Mouse (Mus musculus): Measurements from ENCODE around the gene Zmiz1. TPM values are rescaled to one million over a fixed set of nuclear protein-coding genes. Genes with fewer than 3 reads are reported as not detected.
A peak's percentile ranks its signal among the peaks of the same experiment; 100 is the strongest.

Gene Zmiz1
- polyA plus RNA-seq, 1 experiment from 2014 or later: 22.4 TPM

DNA sequence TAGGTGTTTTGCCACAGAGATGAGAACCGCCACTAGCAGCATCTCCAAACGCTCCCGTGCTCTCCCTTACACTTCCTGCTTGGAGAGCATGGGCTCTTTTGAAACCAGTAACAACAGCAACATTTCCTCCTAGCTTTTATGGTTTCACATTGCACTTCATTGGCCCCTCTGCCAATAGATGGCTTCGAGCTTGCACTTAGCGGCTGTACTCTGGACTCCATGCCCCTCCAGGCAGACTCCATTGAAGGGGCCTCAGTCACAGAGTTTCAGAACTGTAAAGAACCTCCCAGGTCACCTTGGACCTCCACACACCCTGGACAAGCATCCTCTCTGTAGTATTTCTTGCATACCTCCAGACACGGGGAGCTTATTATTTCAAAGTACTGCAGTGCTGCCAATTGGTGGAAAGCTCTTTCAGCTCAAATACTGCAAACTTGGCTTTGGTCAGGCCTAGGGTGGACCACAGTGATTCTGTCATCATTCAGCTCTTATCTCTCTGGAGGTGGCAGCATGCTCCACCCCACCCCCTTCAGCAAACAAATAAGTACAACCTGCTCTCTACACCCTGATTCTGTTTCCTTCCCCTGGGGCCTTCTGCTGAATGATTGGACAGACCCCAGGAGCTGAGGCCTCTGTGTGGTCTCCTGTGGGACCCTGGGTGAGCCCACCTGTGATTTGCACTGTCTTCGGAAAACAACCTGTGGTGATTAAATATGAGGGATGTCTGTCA, 227.4 kb downstream of the Zmiz1 start:
- WGBS: 49% methylated on average over 7 of the region's 7 CpGs
- no peak overlapping the region for H3K4me2 ChIP-seq (ENCODE audit: low read depth, low read length)
- H3K9me3 ChIP-seq (ENCODE audit: control insufficient read depth, low read length): no peaks in the 10 kb centered on the region
- no peak overlapping the region for H3K9ac ChIP-seq (ENCODE audit: low read length)
- H3K27me3 ChIP-seq (ENCODE audit: control insufficient read depth, insufficient read depth, low read depth, low read length): no peaks in the 10 kb centered on the region
- H3K4me3 ChIP-seq (ENCODE audit: low read length): no peak overlapping the region
- no peaks in the 10 kb centered on the region for H3K36me3 ChIP-seq (ENCODE audit: control insufficient read depth, insufficient read depth, low read length)
- H3K27ac ChIP-seq (ENCODE audit: low read length): peak overlapping the region; percentile 81
- no peak for ATAC-seq (ENCODE audit: low read depth)
- no peaks in the 10 kb centered on the region; the same call in 1 of the 2 replicates for H3K4me1 ChIP-seq (replicated peaks; ENCODE audit: control insufficient read depth, insufficient read depth, low read length)

DNA sequence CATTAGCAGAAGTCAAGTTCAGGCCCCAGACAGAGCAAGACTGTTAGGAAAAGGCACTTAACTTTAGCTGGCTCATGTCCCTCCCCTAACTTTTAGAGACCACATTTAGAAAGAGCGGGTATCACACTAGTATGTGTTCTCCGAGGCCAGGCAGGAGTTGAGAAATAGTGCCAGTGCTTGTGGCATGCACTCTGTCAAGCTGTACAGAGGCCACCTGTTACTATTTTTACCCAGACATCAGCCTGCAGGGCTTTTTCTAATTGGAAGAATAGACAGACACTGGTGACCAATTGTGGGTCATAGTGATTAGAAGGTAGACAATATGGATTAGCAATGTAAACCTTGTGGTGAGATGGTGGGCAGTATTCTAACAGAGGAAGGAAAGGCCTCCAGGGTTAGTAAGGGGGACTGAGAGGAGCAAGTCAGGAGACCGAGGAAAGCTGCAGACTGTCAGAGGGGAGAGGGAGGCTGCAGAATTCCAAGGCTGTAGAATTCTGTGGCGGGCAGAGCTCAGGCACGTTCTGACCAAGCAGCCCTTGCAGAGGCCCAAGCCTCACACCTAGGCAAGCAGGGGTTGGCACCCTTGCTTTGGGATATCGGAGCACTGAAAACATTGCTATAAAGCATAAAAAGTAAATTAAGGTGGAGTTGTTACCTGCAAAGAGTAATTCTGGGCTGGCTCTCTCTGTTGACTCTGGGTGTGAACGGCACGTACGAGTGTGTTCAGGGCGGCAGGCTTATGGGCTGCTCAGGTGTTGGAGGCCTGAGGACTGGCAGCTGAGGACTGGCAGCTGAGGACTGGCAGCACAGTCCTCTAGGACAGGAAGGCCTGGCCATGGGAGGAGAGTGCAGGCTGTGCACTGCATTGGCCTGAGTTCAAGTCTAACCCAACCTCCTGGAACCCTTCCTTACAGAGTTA, 228.3 kb downstream of the Zmiz1 start:
- Histone ChIP-seq H3K9me3 (ENCODE audit: control insufficient read depth, low read length) (no peaks in the 10 kb centered on the region), H3K4me1 (replicated peaks; ENCODE audit: control insufficient read depth, insufficient read depth, low read length) (no peaks in the 10 kb centered on the region; the same call in 1 of the 2 replicates), H3K27ac (ENCODE audit: low read length) (peak overlapping the region; percentile 81), H3K36me3 (ENCODE audit: control insufficient read depth, insufficient read depth, low read length) (no peaks in the 10 kb centered on the region), H3K4me2 (ENCODE audit: low read depth, low read length) (no peak overlapping the region), H3K9ac (ENCODE audit: low read length) (no peak overlapping the region), H3K27me3 (ENCODE audit: control insufficient read depth, insufficient read depth, low read depth, low read length) (no peaks in the 10 kb centered on the region), H3K4me3 (ENCODE audit: low read length) (no peak overlapping the region)
- ATAC-seq (ENCODE audit: low read depth): peak; percentile 83
- WGBS: 59% methylated on average over 10 of the region's 10 CpGs

DNA sequence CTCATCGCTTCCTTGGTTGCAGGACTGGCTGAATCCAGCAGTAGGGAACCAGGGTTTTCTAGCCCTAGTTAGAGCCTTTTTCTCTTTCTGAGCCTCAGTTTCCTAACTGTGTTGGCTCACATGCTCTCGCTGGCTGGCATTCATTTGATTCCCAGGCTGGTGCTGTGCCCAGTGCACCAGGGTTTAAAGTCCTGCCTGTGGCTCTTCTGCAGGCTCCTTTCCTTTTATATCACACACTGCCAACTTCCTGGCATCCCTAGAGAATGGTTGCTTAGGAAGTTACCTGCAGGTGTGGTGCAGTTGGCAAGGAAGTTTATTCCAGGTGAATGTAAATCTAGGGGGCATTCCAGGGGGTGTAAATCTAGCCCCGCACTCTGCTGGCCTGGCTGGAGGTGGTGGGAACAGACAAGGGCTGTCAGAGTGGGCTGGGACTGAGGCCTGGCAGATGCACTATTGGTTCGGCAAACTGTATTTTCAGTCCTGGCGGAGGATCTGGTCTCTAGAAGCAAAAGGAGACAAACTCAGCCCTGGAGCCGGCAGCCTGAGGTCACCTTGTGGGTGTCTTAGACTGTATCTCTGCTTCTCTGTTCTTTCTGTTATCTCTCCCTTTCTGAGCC, 234.4 kb downstream of the Zmiz1 start:
- peak overlapping the region; percentile 41 for H3K9ac ChIP-seq (ENCODE audit: low read length)
- ATAC-seq (ENCODE audit: low read depth): peak; percentile 37
- H3K9me3 ChIP-seq (ENCODE audit: control insufficient read depth, low read length): no peaks in the 10 kb centered on the region
- H3K4me3 ChIP-seq (ENCODE audit: low read length): peak overlapping the region; percentile 87
- H3K27ac ChIP-seq (ENCODE audit: low read length): 0 out of 2 replicates have a peak overlapping the region, but pooled peaks have one; percentile 2
- H3K36me3 ChIP-seq (ENCODE audit: control insufficient read depth, insufficient read depth, low read length): no peaks in the 10 kb centered on the region; the same call in 1 of the 2 replicates
- peaks cover 16% of the 10 kb centered on the region for H3K4me1 ChIP-seq (replicated peaks; ENCODE audit: control insufficient read depth, insufficient read depth, low read length)
- H3K27me3 ChIP-seq (ENCODE audit: control insufficient read depth, insufficient read depth, low read depth, low read length): no peaks in the 10 kb centered on the region
- WGBS: 58% methylated on average over 6 of the region's 6 CpGs
- peak overlapping the region; percentile 95 for H3K4me2 ChIP-seq (ENCODE audit: low read depth, low read length)

DNA sequence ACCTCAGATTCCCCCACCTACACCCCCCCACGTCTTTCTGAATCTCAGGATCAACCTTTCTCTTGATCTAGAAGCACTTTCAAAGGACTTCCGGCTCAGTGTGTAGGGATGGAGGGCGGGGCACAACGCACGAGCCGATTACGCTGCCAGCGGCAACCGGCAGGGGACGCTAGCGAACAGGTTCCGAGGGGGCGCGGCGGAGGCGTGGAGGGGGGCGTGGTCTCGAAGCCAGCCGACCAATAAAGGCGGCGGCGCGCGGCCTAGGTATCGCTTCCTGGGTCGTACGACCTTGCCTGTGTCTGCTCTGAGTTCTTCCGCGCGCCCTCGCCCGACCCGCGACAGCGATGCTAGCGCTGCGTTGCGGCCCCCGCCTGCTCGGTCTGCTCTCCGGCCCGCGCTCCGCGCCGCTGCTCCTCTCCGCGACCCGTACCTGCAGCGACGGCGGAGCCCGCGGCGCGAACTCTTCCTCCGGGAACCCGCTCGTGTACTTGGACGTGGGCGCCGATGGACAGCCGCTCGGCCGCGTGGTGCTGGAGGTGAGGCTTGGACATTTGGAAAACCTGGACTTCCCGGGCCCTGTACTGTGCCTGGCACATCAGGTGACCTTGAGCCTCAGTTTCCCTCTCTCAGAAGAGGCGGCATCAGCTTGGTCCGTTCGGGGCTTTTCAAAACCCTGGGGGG, 235.0 kb downstream of the Zmiz1 start, which contains the start of gene Ppif:
TSS of gene Ppif (plus strand) at position 267 of the 681 bp plus-strand sequence.
- H3K27ac ChIP-seq (ENCODE audit: low read length): peak within 1 kb of the TSS; percentile 21; the same call in 1 of the 2 replicates
- H3K27me3 ChIP-seq (ENCODE audit: control insufficient read depth, insufficient read depth, low read depth, low read length): no peaks in the 10 kb centered on the region
- H3K4me2 ChIP-seq (ENCODE audit: low read depth, low read length): peak within 1 kb of the TSS; percentile 95
- peak within 1 kb of the TSS; percentile 87 for H3K4me3 ChIP-seq (ENCODE audit: low read length)
- ATAC-seq (ENCODE audit: low read depth): peak; percentile 94
- H3K36me3 ChIP-seq (ENCODE audit: control insufficient read depth, insufficient read depth, low read length): no peaks in the 10 kb centered on the region; the same call in 1 of the 2 replicates
- H3K9me3 ChIP-seq (ENCODE audit: control insufficient read depth, low read length): no peaks in the 10 kb centered on the region
- peak within 1 kb of the TSS; percentile 81 for H3K9ac ChIP-seq (ENCODE audit: low read length)
- WGBS: under 1% methylated on average over 65 of the region's 70 CpGs
- peaks cover 16% of the 10 kb centered on the region for H3K4me1 ChIP-seq (replicated peaks; ENCODE audit: control insufficient read depth, insufficient read depth, low read length)

GRCm38 (mm10) chr14:25694569-25694897, 235.5 kb downstream of the Zmiz1 start:
- 3% methylated on average over 10 of the region's 10 CpGs for WGBS
- Histone ChIP-seq H3K9me3 (ENCODE audit: control insufficient read depth, low read length) (no peaks in the 10 kb centered on the region), H3K4me2 (ENCODE audit: low read depth, low read length) (peak overlapping the region; percentile 95), H3K9ac (ENCODE audit: low read length) (peak overlapping the region; percentile 81), H3K4me3 (ENCODE audit: low read length) (peak overlapping the region; percentile 87), H3K27me3 (ENCODE audit: control insufficient read depth, insufficient read depth, low read depth, low read length) (no peaks in the 10 kb centered on the region), H3K36me3 (ENCODE audit: control insufficient read depth, insufficient read depth, low read length) (no peaks in the 10 kb centered on the region; the same call in 1 of the 2 replicates), H3K27ac (ENCODE audit: low read length) (peak overlapping the region; percentile 10; the same call in 1 of the 2 replicates), H3K4me1 (replicated peaks; ENCODE audit: control insufficient read depth, insufficient read depth, low read length) (peaks cover 16% of the 10 kb centered on the region)
- ATAC-seq (ENCODE audit: low read depth): peak; percentile 52

DNA sequence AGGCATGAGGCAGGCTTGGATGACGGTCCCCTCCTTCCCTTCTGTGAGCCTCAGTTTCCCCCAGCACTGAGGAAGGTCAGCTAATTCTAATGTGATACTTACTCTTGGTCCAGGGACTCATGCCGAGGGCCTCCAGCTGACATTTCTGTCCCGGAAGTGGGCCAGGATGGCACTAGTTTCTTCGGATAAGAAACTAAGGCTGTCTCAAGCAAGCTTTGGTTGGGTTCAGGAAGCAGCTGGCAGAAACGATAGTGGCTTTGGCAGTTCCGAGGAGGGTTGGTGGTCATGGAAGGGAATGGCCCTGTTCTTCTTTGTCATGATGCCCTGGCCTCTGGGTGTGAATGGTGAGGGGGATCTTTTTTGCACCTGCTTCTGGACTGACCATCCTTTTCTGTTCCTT, 236.1 kb downstream of the Zmiz1 start:
- peak overlapping the region; percentile 81 for H3K9ac ChIP-seq (ENCODE audit: low read length)

GRCm38 (mm10) chr14:25696356-25696755, 237.4 kb downstream of the Zmiz1 start:
- H3K9ac ChIP-seq (ENCODE audit: low read length): no peak overlapping the region
- H3K4me3 ChIP-seq (ENCODE audit: low read length): no peak overlapping the region
- no peaks in the 10 kb centered on the region for H3K9me3 ChIP-seq (ENCODE audit: control insufficient read depth, low read length)
- H3K27ac ChIP-seq (ENCODE audit: low read length): no peak overlapping the region
- H3K4me2 ChIP-seq (ENCODE audit: low read depth, low read length): no peak overlapping the region
- H3K27me3 ChIP-seq (ENCODE audit: control insufficient read depth, insufficient read depth, low read depth, low read length): no peaks in the 10 kb centered on the region
- peaks cover 16% of the 10 kb centered on the region for H3K4me1 ChIP-seq (replicated peaks; ENCODE audit: control insufficient read depth, insufficient read depth, low read length)
- WGBS: 59% methylated on average over 2 of the region's 2 CpGs
- no peak for ATAC-seq (ENCODE audit: low read depth)
- no peaks in the 10 kb centered on the region; the same call in 1 of the 2 replicates for H3K36me3 ChIP-seq (ENCODE audit: control insufficient read depth, insufficient read depth, low read length)

More for the DNA sequence above, 236.1 kb downstream of the Zmiz1 start:
- Histone ChIP-seq H3K36me3 (ENCODE audit: control insufficient read depth, insufficient read depth, low read length) (no peaks in the 10 kb centered on the region; the same call in 1 of the 2 replicates), H3K9me3 (ENCODE audit: control insufficient read depth, low read length) (no peaks in the 10 kb centered on the region), H3K4me1 (replicated peaks; ENCODE audit: control insufficient read depth, insufficient read depth, low read length) (peaks cover 16% of the 10 kb centered on the region), H3K4me2 (ENCODE audit: low read depth, low read length) (peak overlapping the region; percentile 95), H3K4me3 (ENCODE audit: low read length) (peak overlapping the region; percentile 87), H3K27ac (ENCODE audit: low read length) (no peak overlapping the region), H3K27me3 (ENCODE audit: control insufficient read depth, insufficient read depth, low read depth, low read length) (no peaks in the 10 kb centered on the region)
- 39% methylated on average over 6 of the region's 6 CpGs for WGBS
- no peak for ATAC-seq (ENCODE audit: low read depth)

DNA sequence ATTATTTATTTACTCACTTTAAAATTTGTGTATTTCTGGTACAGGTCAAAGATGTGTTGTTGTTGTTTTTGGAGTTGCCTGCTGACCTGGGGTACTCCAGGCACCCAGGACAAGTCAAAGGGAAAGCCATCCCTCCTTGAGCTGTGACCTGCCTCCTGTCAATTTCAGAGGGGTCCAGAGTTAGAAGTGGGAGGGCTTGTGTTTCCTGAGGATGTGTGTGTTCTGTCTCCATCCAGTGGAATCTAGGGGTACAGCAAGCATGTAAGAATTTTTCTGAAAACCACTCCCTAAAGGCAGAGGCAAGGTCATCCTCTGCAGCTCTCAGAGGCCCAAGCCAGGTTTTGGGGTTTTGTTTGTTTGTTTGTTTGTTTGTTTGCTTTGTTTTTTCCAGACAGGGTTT, 243.0 kb downstream of the Zmiz1 start:
- no peak overlapping the region for H3K9ac ChIP-seq (ENCODE audit: low read length)
- H3K36me3 ChIP-seq (ENCODE audit: control insufficient read depth, insufficient read depth, low read length): no peaks in the 10 kb centered on the region; the same call in 1 of the 2 replicates
- no peak overlapping the region for H3K27ac ChIP-seq (ENCODE audit: low read length)
- H3K4me3 ChIP-seq (ENCODE audit: low read length): no peak overlapping the region
- H3K9me3 ChIP-seq (ENCODE audit: control insufficient read depth, low read length): no peaks in the 10 kb centered on the region
- peak; percentile 41; the same call in 1 of the 2 replicates for ATAC-seq (ENCODE audit: low read depth)
- no peaks in the 10 kb centered on the region for H3K4me1 ChIP-seq (replicated peaks; ENCODE audit: control insufficient read depth, insufficient read depth, low read length)
- no peaks in the 10 kb centered on the region for H3K27me3 ChIP-seq (ENCODE audit: control insufficient read depth, insufficient read depth, low read depth, low read length)
- no peak overlapping the region for H3K4me2 ChIP-seq (ENCODE audit: low read depth, low read length)

All from lung, embryonic 16.5 days (tissue).